Mouse (Mus musculus) retina, postnatal 1 day (tissue): ENCODE measurements at regions not wholly inside any gene's neighbourhood (a gene's known extent, or its start where the extent isn't known, plus 50 kb on each side); places are given as distances from the start of the nearest gene placed in this dataset.

ENCODE experiments used
- DNase-seq: peaks from one replicate; pipeline ENCODE4 v3.0.0-alpha.2; 2012

GRCm38 (mm10) chr5:69877100-69877499 lies 285.0 kb upstream of the Gnpda2 start:
- peak; percentile 22 for DNase-seq

GRCm38 (mm10) chr5:69863027-69863426 lies 270.9 kb upstream of the Gnpda2 start:
- DNase-seq, result no peak

GRCm38 (mm10) chr5:69844809-69845208 lies 252.7 kb upstream of the Gnpda2 start:
- DNase-seq, result no peak

GRCm38 (mm10) chr5:69837947-69838710 lies 246.0 kb upstream of the Gnpda2 start:
- no peak for DNase-seq

- no peak for DNase-seq
These were observed 244.2 kb upstream of the Gnpda2 start for GRCm38 (mm10) chr5:69836356-69836755.

GRCm38 (mm10) chr5:69835162-69835561 lies 243.0 kb upstream of the Gnpda2 start:
- peak; percentile 51 for DNase-seq

- no peak for DNase-seq
These were observed 225.6 kb upstream of the Gnpda2 start for GRCm38 (mm10) chr5:69817778-69818177.

GRCm38 (mm10) chr5:69817035-69817434 lies 224.9 kb upstream of the Gnpda2 start:
- DNase-seq, result no peak

GRCm38 (mm10) chr5:69815356-69815755 lies 223.2 kb upstream of the Gnpda2 start:
- no peak for DNase-seq

GRCm38 (mm10) chr5:69802612-69803011 lies 210.5 kb upstream of the Gnpda2 start:
- DNase-seq, result no peak

GRCm38 (mm10) chr5:69802101-69802500 lies 210.0 kb upstream of the Gnpda2 start:
- DNase-seq, result no peak

- no peak for DNase-seq
These were observed 203.2 kb upstream of the Gnpda2 start for GRCm38 (mm10) chr5:69795316-69795715.

- DNase-seq, result no peak
These were observed 202.5 kb upstream of the Gnpda2 start for GRCm38 (mm10) chr5:69794641-69795040.

GRCm38 (mm10) chr5:69756769-69757485 lies 164.8 kb upstream of the Gnpda2 start:
- DNase-seq, result no peak

- peak; percentile 1 for DNase-seq
These were observed 164.2 kb upstream of the Gnpda2 start for GRCm38 (mm10) chr5:69756360-69756759.

GRCm38 (mm10) chr5:69740511-69740910 lies 148.4 kb upstream of the Gnpda2 start:
- DNase-seq, result no peak

GRCm38 (mm10) chr5:69721351-69722006 lies 129.3 kb upstream of the Gnpda2 start:
- no peak for DNase-seq

- no peak for DNase-seq
These were observed 123.9 kb upstream of the Gnpda2 start for GRCm38 (mm10) chr5:69716087-69716486.

- no peak for DNase-seq
These were observed 115.0 kb upstream of the Gnpda2 start for GRCm38 (mm10) chr5:69707099-69707498.

- peak; percentile 55 for DNase-seq
These were observed 113.0 kb upstream of the Gnpda2 start for GRCm38 (mm10) chr5:69705168-69705532.

GRCm38 (mm10) chr5:69704261-69705167 lies 112.4 kb upstream of the Gnpda2 start:
- DNase-seq, result peak; percentile 67

- DNase-seq, result no peak
These were observed 86.6 kb upstream of the Gnpda2 start for GRCm38 (mm10) chr5:69678770-69679169.

GRCm38 (mm10) chr5:69678268-69678667 lies 86.1 kb upstream of the Gnpda2 start:
- DNase-seq, result no peak
